Mouse (Mus musculus) brain, adult 10 weeks (tissue): ENCODE measurements around the gene C8a. TPM values are rescaled to one million over a fixed set of nuclear protein-coding genes. Genes with fewer than 3 reads are reported as not detected.

Source experiments
- polyA plus RNA-seq: library from polyadenylated mRNA; stranded (reverse); fragments of 350-450 nt; fragmentation: Illumina TruSeq; extraction: RNeasy Lipid Tissue Mini Kit (QIAGEN cat#74804); gene quantifications from one replicate; pipeline ENCODE4 v1.2.3, GENCODE M21; 2015; ENCODE audit warnings: low read depth, low replicate concordance

The C8a gene
- polyA plus RNA-seq: not detected

DNA sequence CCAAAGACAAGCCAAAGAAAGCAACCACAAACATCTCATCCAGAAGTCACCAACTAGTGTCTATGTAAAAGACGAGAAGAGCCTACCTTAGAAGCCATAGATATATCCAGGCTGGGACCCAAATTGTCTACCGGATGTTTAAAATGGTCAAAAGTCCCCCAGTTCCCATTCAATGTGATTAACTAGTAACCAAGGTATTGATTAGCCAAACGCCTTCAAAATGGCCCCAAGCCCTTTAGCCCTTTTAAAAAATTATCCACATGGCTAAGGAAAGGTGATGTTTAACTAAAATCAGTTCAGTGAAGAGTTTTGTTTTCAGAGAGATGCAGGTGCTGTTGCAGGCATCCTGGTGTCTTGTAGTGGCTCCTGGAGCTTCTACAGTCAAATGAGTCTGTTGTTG, at the start of gene C8a:
Gene C8a (minus strand): TSS at position 76 of the 400 bp plus-strand sequence.

DNA sequence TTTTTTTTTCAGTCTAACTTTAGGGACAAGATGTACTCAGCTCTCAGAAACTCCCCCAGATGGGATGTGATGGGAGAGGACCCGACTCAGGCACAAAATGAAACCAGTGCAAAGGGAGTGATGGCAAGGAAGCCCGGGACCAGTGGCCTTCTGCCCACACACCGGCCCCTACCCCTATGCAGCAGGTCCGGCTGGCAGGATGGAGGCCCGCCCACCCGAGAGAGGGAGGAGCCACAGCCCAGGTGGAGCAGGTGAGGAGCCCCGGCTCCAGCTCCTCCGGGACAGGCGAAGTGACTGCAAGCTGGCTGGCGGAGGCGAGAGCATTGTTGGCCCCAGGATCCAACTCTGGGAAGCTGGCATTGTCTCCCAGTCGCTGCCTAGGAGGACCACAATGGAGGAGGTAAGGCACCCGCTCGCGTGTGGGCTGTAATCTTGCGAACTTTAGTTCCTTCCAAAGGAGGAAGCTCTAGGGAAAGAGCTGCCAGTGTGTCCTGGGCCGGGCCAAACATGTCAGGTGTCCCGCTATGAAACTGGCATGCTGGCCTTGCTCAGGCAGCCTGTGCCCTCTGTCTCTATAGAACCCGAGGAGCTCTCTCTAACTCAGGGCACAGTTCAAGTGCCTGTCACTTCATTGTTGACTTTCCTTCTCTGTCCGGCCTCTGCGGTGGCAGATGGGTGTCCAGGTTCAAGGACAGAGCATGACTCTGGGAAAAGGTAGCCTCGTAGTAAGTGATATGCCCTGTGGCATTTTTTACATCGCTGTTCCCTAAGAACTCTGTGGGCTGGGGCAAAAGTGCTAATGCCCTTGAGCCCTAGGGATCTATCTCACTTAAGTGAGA, 37.3 kb upstream of the C8a start, which contains the start of gene Fyb2:
Gene Fyb2 (plus strand): TSS at position 166 of the 839 bp plus-strand sequence.

DNA sequence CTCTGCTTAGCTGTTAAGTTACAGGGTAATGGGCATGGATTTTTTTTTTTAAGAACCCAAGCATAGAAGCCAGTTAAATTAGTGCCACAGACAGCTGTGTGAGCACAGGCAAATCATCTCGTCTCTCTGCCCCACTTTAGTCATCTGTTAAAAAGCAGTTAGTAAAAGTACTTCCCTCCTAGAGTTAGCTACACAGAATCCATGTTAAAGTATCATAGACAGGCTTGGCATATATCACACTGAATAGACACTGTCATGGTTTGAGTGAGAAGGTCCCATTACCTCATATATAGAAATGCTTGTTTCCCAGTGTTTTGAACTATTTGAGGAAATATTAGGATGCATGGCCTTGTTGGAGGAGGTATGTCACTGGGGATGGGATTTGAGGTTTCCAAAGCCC, 19.2 kb downstream of the C8a start, which contains the start of gene Gm17662:
Gene Gm17662 (plus strand): TSS at position 301 of the 400 bp plus-strand sequence.

GRCm38 (mm10) chr4:104766065-104766464, 110.1 kb downstream of the C8a start, which contains the start of gene C8b:
Gene C8b, plus strand, starts transcription at chr4:104766317.

Other genes starting within 250 kb of the C8a start
- gene C8b, start 110.1 kb downstream of the C8a start, polyA plus RNA-seq: not detected
- not detected for gene Gm17662, start 19.1 kb downstream of the C8a start, polyA plus RNA-seq
- 0.74 TPM for gene Fyb2, start 37.1 kb upstream of the C8a start, polyA plus RNA-seq
- 16.3 TPM for gene Prkaa2, start 233.5 kb upstream of the C8a start, polyA plus RNA-seq